Mouse (Mus musculus) midbrain, postnatal 0 days (tissue): ENCODE data around the gene Fahd1. TPM values are rescaled to one million over a fixed set of nuclear protein-coding genes. Genes with fewer than 3 reads are reported as not detected.
A peak's percentile ranks its signal among the peaks of the same experiment; 100 is the strongest.

Experiments used
- ATAC-seq: fragments of 200-750 bp; cut with Nextera tagmentation; 2 replicates; pipeline ENCODE4 v1.8.0; 2017; ENCODE audit warnings: moderate number of reproducible peaks, mild to moderate bottlenecking, moderate TSS enrichment, moderate library complexity; ENCODE audit not compliant: low FRiP score
- DNase-seq: peaks from one replicate; pipeline ENCODE4 v3.0.0-alpha.2; 2015; ENCODE audit warnings: low spot score
- H3K27ac ChIP-seq: fragments of 300-500 bp; sonication (generic); 2 replicates; pipeline ENCODE4 v1.5.1; 2014; ENCODE audit warnings: low read depth, mild to moderate bottlenecking, low read length, mixed read lengths
- H3K27me3 ChIP-seq: fragments of 300-500 bp; sonication (generic); 2 replicates; pipeline ENCODE4 v1.6.1; 2014; ENCODE audit warnings: low read length, control low read depth, mixed read lengths; ENCODE audit not compliant: insufficient read depth
- H3K36me3 ChIP-seq: fragments of 300-500 bp; sonication (generic); 2 replicates; pipeline ENCODE4 v1.6.1; 2014; ENCODE audit warnings: low read length, control low read depth, mixed read lengths; ENCODE audit not compliant: insufficient read depth
- H3K4me1 ChIP-seq: fragments of 300-500 bp; sonication (generic); 2 replicates; pipeline ENCODE4 v1.6.1; 2014; ENCODE audit warnings: mild to moderate bottlenecking, control low read depth, antibody characterized with exemption, low read length, mixed read lengths; ENCODE audit not compliant: insufficient read depth
- H3K4me2 ChIP-seq: fragments of 300-500 bp; sonication (generic); 2 replicates; pipeline ENCODE4 v1.6.1; 2014; ENCODE audit warnings: low read depth, mild to moderate bottlenecking, low read length, mixed read lengths; ENCODE audit not compliant: poor library complexity, severe bottlenecking
- H3K4me3 ChIP-seq: fragments of 300-500 bp; sonication (generic); 2 replicates; pipeline ENCODE4 v1.5.1; 2014; ENCODE audit warnings: low read depth, mild to moderate bottlenecking, low read length, moderate library complexity
- H3K9ac ChIP-seq: fragments of 300-500 bp; sonication (generic); replicated peaks from 2 replicates; pipeline ENCODE4 v1.6.1; 2014; ENCODE audit warnings: mild to moderate bottlenecking, low read length, moderate library complexity, mixed read lengths; ENCODE audit not compliant: poor library complexity, severe bottlenecking
- H3K9me3 ChIP-seq: fragments of 300-500 bp; sonication (generic); 2 replicates; pipeline ENCODE4 v1.6.1; 2016; ENCODE audit warnings: low read length, control low read depth
- CTCF ChIP-seq: IDR thresholded peaks from 2 replicates; pipeline ENCODE4 v1.5.1; 2016; ENCODE audit warnings: antibody characterized with exemption, mild to moderate bottlenecking
- WGBS: fragments of 180-500 bp; shearing (Covaris S2); extraction: QIAGEN DNeasy Blood & Tissue Kit; methylation state at CpG from one replicate; pipeline ENCODE4 v1.1.7; 2014; 5-methylcytosine and 5-hydroxymethylcytosine counted together
- polyA plus RNA-seq: library from polyadenylated mRNA; unstranded; fragments of >200 nt; fragmentation: Nextera tagmentation; extraction: Ambion mirVana; gene quantifications from 2 replicates; pipeline ENCODE4 v1.2.1, GENCODE M21; 2015
- total RNA-seq: library from RNA; depleted of rRNA; stranded (reverse); fragments of >200 nt; gene quantifications from 2 replicates; pipeline ENCODE4 v1.2.3, GENCODE M21; 2014

Gene Fahd1
- total and polyA plus RNA-seq, 2 experiments from 2014 or later, result 11.7 to 18.2 TPM

- no peaks in the 10 kb centered on the region for H3K9me3 ChIP-seq
- ATAC-seq (no peak), DNase-seq (no peak)
- H3K4me3 ChIP-seq, result no peak overlapping the region
- no peaks in the 10 kb centered on the region for H3K27me3 ChIP-seq
- no peak overlapping the region for H3K4me2 ChIP-seq
- H3K27ac ChIP-seq, result no peak overlapping the region
- no peak for TF ChIP-seq CTCF
- 88% methylated on average over 13 of the region's 13 CpGs for WGBS
- H3K36me3 ChIP-seq, result peaks cover 42% of the 10 kb centered on the region
- H3K4me1 ChIP-seq, result no peaks in the 10 kb centered on the region
- no peak overlapping the region for H3K9ac ChIP-seq
Measured at GRCm38 (mm10) chr17:24856589-24856988, 6.4 kb upstream of the Fahd1 start.

GRCm38 (mm10) chr17:24855838-24856464 is 5.8 kb upstream of the Fahd1 start:
- WGBS, result 91% methylated on average over 3 of the region's 3 CpGs
- no peak for ATAC-seq

GRCm38 (mm10) chr17:24851381-24852125 is 1.4 kb upstream of the Fahd1 start:
- DNase-seq (no peak), ATAC-seq (no peak)
- H3K27ac ChIP-seq, result no peak overlapping the region
- H3K4me1 ChIP-seq, result peaks cover 6% of the 10 kb centered on the region; the same call in 1 of the 2 replicates
- H3K9ac ChIP-seq, result peak overlapping the region; percentile 74; the same call in 1 of the 2 replicates
- H3K27me3 ChIP-seq, result no peaks in the 10 kb centered on the region
- peak overlapping the region; percentile 84 for H3K4me3 ChIP-seq
- H3K4me2 ChIP-seq, result peak overlapping the region; percentile 83
- no peak for TF ChIP-seq CTCF
- WGBS, result 77% methylated on average over 10 of the region's 10 CpGs
- no peaks in the 10 kb centered on the region for H3K9me3 ChIP-seq
- peaks cover 18% of the 10 kb centered on the region for H3K36me3 ChIP-seq

More at GRCm38 (mm10) chr17:24855838-24856464, 5.8 kb upstream of the Fahd1 start:
- H3K9ac ChIP-seq, result no peak overlapping the region
- no peak overlapping the region for H3K4me3 ChIP-seq
- H3K27ac ChIP-seq, result no peak overlapping the region
- no peaks in the 10 kb centered on the region for H3K27me3 ChIP-seq
- no peaks in the 10 kb centered on the region for H3K9me3 ChIP-seq
- H3K36me3 ChIP-seq, result peaks cover 35% of the 10 kb centered on the region
- no peak for DNase-seq
- peaks cover 6% of the 10 kb centered on the region; the same call in 1 of the 2 replicates for H3K4me1 ChIP-seq
- no peak overlapping the region for H3K4me2 ChIP-seq
- no peak for TF ChIP-seq CTCF

- H3K36me3 ChIP-seq, result peaks cover 13% of the 10 kb centered on the region; the same call in 1 of the 2 replicates
- ATAC-seq, result no peak
- peaks cover 6% of the 10 kb centered on the region; the same call in 1 of the 2 replicates for H3K4me1 ChIP-seq
- no peak for TF ChIP-seq CTCF
- H3K27me3 ChIP-seq, result no peaks in the 10 kb centered on the region
- peak overlapping the region; percentile 74 for H3K9ac ChIP-seq
- H3K4me2 ChIP-seq, result peak overlapping the region; percentile 83
- H3K27ac ChIP-seq, result peak overlapping the region; percentile 93
- H3K9me3 ChIP-seq, result no peaks in the 10 kb centered on the region
- 0% methylated on average over 20 of the region's 20 CpGs for WGBS
- DNase-seq, result no peak
- peak overlapping the region; percentile 84 for H3K4me3 ChIP-seq
Measured at GRCm38 (mm10) chr17:24850773-24851127, 586 bp upstream of the Fahd1 start.

- no peak for ATAC-seq
- Histone ChIP-seq H3K4me2 (peak overlapping the region; percentile 95), H3K36me3 (peaks cover 8% of the 10 kb centered on the region; the same call in 1 of the 2 replicates), H3K27me3 (no peaks in the 10 kb centered on the region), H3K9me3 (no peaks in the 10 kb centered on the region), H3K4me3 (peak overlapping the region; percentile 84), H3K9ac (peak overlapping the region; percentile 80), H3K4me1 (peaks cover 6% of the 10 kb centered on the region; the same call in 1 of the 2 replicates), H3K27ac (peak overlapping the region; percentile 93)
- TF ChIP-seq CTCF, result peak; percentile 67
- WGBS, result 0% methylated on average over 21 of the region's 21 CpGs
- DNase-seq, result no peak
Measured at GRCm38 (mm10) chr17:24849733-24850064, 465 bp downstream of the Fahd1 start.

GRCm38 (mm10) chr17:24848600-24849031 is 1.5 kb downstream of the Fahd1 start:
- H3K9me3 ChIP-seq, result no peaks in the 10 kb centered on the region
- no peak for TF ChIP-seq CTCF
- no peak overlapping the region for H3K27ac ChIP-seq
- no peak for ATAC-seq
- H3K4me1 ChIP-seq, result peaks cover 6% of the 10 kb centered on the region; the same call in 1 of the 2 replicates
- H3K9ac ChIP-seq, result no peak overlapping the region
- H3K36me3 ChIP-seq, result peaks cover 8% of the 10 kb centered on the region; the same call in 1 of the 2 replicates
- peak overlapping the region; percentile 95 for H3K4me2 ChIP-seq
- peak overlapping the region; percentile 84 for H3K4me3 ChIP-seq
- H3K27me3 ChIP-seq, result no peaks in the 10 kb centered on the region
- no peak for DNase-seq
